9 mouse cellular contexts compared by ENCODE assay signal in genomic region chr7:144775804-144776447, GRCm38 (mm10). TPM values are rescaled to one million over a fixed set of nuclear protein-coding genes. Genes with fewer than 3 reads are reported as not detected.
A peak's percentile ranks its signal among the peaks of the same experiment; 100 is the strongest.
DNase-seq lines count a peak whose midpoint lies in the region; ATAC-seq and TF ChIP-seq lines count a peak whose summit lies in the region.
"Had no signal": no experiment of that assay in that cellular context is flagged by ENCODE, and none has a peak within 500 bp of the region (broad histone marks: within the 10 kb centered on the region; RNA-seq: fewer than 3 reads in every experiment).

No protein-coding gene starts in this region.

- peak in 2 of 3 experiments; percentile 66 to 78; a peak in 5 of 6 replicates for TF ChIP-seq CTCF in MEL (IDR thresholded peaks at IDR 0.05 in 2 of 3, conservative IDR thresholded peaks at IDR 0.05 in 1 of 3; ENCODE audit: control insufficient read depth in 1 of 3, insufficient read depth in 1 of 3, low read depth in 2 of 3, low read length in 3 of 3, poor library complexity in 1 of 3, severe bottlenecking in 1 of 3)
- peak; percentile 97 for TF ChIP-seq CTCF in lung, postnatal 0 days (IDR thresholded peaks at IDR 0.05)

- no peaks in the 10 kb centered on the region for H3K79me2 ChIP-seq in MEL (ENCODE audit: control insufficient read depth, insufficient read depth, low read length, poor library complexity)

- TF ChIP-seq EP300 in MEL (IDR thresholded peaks at IDR 0.05; ENCODE audit: low read depth in 1 of 2, low read length in 2 of 2), result no peak
- TF ChIP-seq EP300 in lung, postnatal 0 days (IDR thresholded peaks at IDR 0.05), result no peak

- peaks cover 0 to 3% of the 10 kb centered on the region in 2 experiments; a peak in 1 of 4 replicates for H3K4me1 ChIP-seq in MEL (ENCODE audit: control insufficient read depth in 1 of 2, insufficient read depth in 2 of 2, low read length in 2 of 2)
- no peaks in the 10 kb centered on the region for H3K4me1 ChIP-seq in lung, postnatal 0 days (ENCODE audit: insufficient read depth, low read depth, low read length)

- no peak overlapping the region for H3K4me3 ChIP-seq in MEL (ENCODE audit: control insufficient read depth in 1 of 2, insufficient read depth in 1 of 2, low read depth in 2 of 2, low read length in 2 of 2)
- no peak overlapping the region for H3K4me3 ChIP-seq in lung, postnatal 0 days (ENCODE audit: low read depth, low read length)
- H3K4me3 ChIP-seq: limb, embryonic 13.5 days had no signal

- TF ChIP-seq RAD21 in MEL (IDR thresholded peaks at IDR 0.05; ENCODE audit: low read depth, low read length), result peak; percentile 70

- H3K27ac ChIP-seq in MEL (ENCODE audit: control insufficient read depth, low read depth, low read length), result no peak overlapping the region
- H3K27ac ChIP-seq in lung, postnatal 0 days (ENCODE audit: low read length), result no peak overlapping the region; the same call in 1 of the 2 replicates
- H3K27ac ChIP-seq: limb, embryonic 13.5 days had no signal

- no peak for TF ChIP-seq POLR2A in MEL (IDR thresholded peaks at IDR 0.05; ENCODE audit: control insufficient read depth in 1 of 2, insufficient read depth in 1 of 2, low read depth in 1 of 2, low read length in 2 of 2, poor library complexity in 1 of 2)

- H3K36me3 ChIP-seq in MEL (ENCODE audit: control insufficient read depth in 1 of 2, insufficient read depth in 2 of 2, low read length in 2 of 2), result no peaks in the 10 kb centered on the region
- no peaks in the 10 kb centered on the region for H3K36me3 ChIP-seq in lung, postnatal 0 days (ENCODE audit: insufficient read depth, low read length)
- H3K36me3 ChIP-seq: limb, embryonic 13.5 days had no signal

- H3K4me2 ChIP-seq in lung, postnatal 0 days (replicated peaks; ENCODE audit: low read depth, low read length), result no peak overlapping the region
- H3K4me2 ChIP-seq: limb, embryonic 13.5 days had no signal

- H3K9me3 ChIP-seq in MEL (replicated peaks; ENCODE audit: insufficient read depth, low read length), result no peaks in the 10 kb centered on the region
- no peaks in the 10 kb centered on the region for H3K9me3 ChIP-seq in lung, postnatal 0 days (ENCODE audit: low read length)
- H3K9me3 ChIP-seq: limb, embryonic 13.5 days had no signal

- peak; percentile 69; the same call in 1 of the 2 replicates for ATAC-seq in frontal cortex, adult (ENCODE audit: low TSS enrichment)
- peak; percentile 71 to 76 for ATAC-seq in hematopoietic stem cell, adult 5-6 weeks (replicated peaks in 1 of 2; ENCODE audit: insufficient read depth in 1 of 2, low FRiP score in 2 of 2, low TSS enrichment in 1 of 2, low read depth in 1 of 2, poor library complexity in 2 of 2, severe bottlenecking in 2 of 2)
- ATAC-seq in lung, postnatal 0 days, result peak; percentile 79

- no peaks in the 10 kb centered on the region for H3K27me3 ChIP-seq in MEL (ENCODE audit: control insufficient read depth in 1 of 2, insufficient read depth in 2 of 2, low read length in 2 of 2)
- H3K27me3 ChIP-seq in lung, postnatal 0 days (replicated peaks; ENCODE audit: insufficient read depth, low read length), result peaks cover 3% of the 10 kb centered on the region; the same call in 1 of the 2 replicates

- 28% methylated on average over 6 of the region's 6 CpGs for WGBS in lung, postnatal 0 days

- H3K9ac ChIP-seq in MEL (ENCODE audit: control insufficient read depth, low read depth, low read length, poor library complexity, severe bottlenecking), result no peak overlapping the region
- H3K9ac ChIP-seq in lung, postnatal 0 days (replicated peaks; ENCODE audit: low read depth), result no peak overlapping the region
- H3K9ac ChIP-seq: limb, embryonic 13.5 days had no signal

- peak; percentile 46 for DNase-seq in MEL (ENCODE audit: low read depth, low spot score)
- peak; percentile 73 for DNase-seq in cerebellum, adult 8-10 months
- peak; percentile 63 for DNase-seq in layer of hippocampus, adult 9-11 months
- DNase-seq in lung, postnatal 0 days (ENCODE audit: low spot score), result peak; percentile 88
- peak; percentile 89 for DNase-seq in ovary, postnatal 36 days (ENCODE audit: low spot score)
- DNase-seq in thymus, postnatal 14 days, result peak; percentile 69

TF ChIP-seq in MEL, 35 proteins besides CTCF, POLR2A, EP300 and RAD21:
- TF ChIP-seq KAT2A (conservative IDR thresholded peaks at IDR 0.05; ENCODE audit: low read depth, low read length) (no peak), ZC3H11A (IDR thresholded peaks at IDR 0.05; ENCODE audit: low read depth, low read length) (peak; percentile 46), MYB (IDR thresholded peaks at IDR 0.05; ENCODE audit: low read depth, low read length) (no peak), SMC3 (IDR thresholded peaks at IDR 0.05; ENCODE audit: low read depth, low read length) (peak; percentile 66), E2F4 (IDR thresholded peaks at IDR 0.05; ENCODE audit: borderline replicate concordance, low read depth, low read length) (no peak), TAL1 (IDR thresholded peaks at IDR 0.05; ENCODE audit: low read length) (no peak), HCFC1 (IDR thresholded peaks at IDR 0.05; ENCODE audit: low read depth, low read length) (no peak), CHD2 (IDR thresholded peaks at IDR 0.05; ENCODE audit: low read length) (no peak)

RNA-seq across cellular contexts. Expression of gene Ano1, which starts 24.2 kb away (rescaled TPM):
- total RNA-seq in MEL (2012; rRNA removed), result 0.04 TPM in 1 of 2 replicates, not detected in the other
- not detected for polyA plus RNA-seq in MEL (2012; ENCODE audit: insufficient read depth in 1 of 2, insufficient read length in 2 of 2, low read depth in 1 of 2, low replicate concordance in 2 of 2, missing spikeins in 1 of 2)
- total RNA-seq in hematopoietic stem cell, adult 5-6 weeks (2017), result 0.50 TPM in 1 of 2 replicates, not detected in the other
- polyA plus RNA-seq in lung, postnatal 0 days (2015; fragmentation: Nextera tagmentation; extraction: Ambion mirVana), result 69.0 and 77.2 TPM in 2 replicates
